In genomic region chr11:30025835-30026472, GRCm38 (mm10) we compare ENCODE assay signal across 8 mouse cellular contexts. TPM values are rescaled to one million over a fixed set of nuclear protein-coding genes. Genes with fewer than 3 reads are reported as not detected.
A peak's percentile ranks its signal among the peaks of the same experiment; 100 is the strongest.
DNase-seq lines count a peak whose midpoint lies in the region; ATAC-seq and TF ChIP-seq lines count a peak whose summit lies in the region.

TSS of gene Eml6 (minus strand) at chr11:30026033.

- peak within 1 kb of the TSS; percentile 97 for H3K4me2 ChIP-seq in hindbrain, postnatal 0 days (ENCODE audit: low read depth, low read length)

- peak within 1 kb of the TSS; percentile 76 for H3K9ac ChIP-seq in hindbrain, postnatal 0 days (replicated peaks; ENCODE audit: low read length)

- TF ChIP-seq CTCF in hindbrain, postnatal 0 days (IDR thresholded peaks at IDR 0.05; ENCODE audit: low read depth): peak; percentile 67

- H3K27ac ChIP-seq in hindbrain, postnatal 0 days: peak within 1 kb of the TSS; percentile 82

- no peaks in the 10 kb centered on the region; the same call in 1 of the 2 replicates for H3K4me1 ChIP-seq in hindbrain, postnatal 0 days (ENCODE audit: insufficient read depth, low read length)

- WGBS in hindbrain, postnatal 0 days: 1% methylated on average over 39 of the region's 39 CpGs

- peak; percentile 99 for DNase-seq in ZHBTc4 (ENCODE audit: low read depth, low spot score)
- peak; percentile 65 to 92 for DNase-seq in cerebellum, postnatal 4 days (ENCODE audit: low spot score in 2 of 2)
- peak; percentile 89 to 95 for DNase-seq in gastrocnemius, adult 8-10 months (ENCODE audit: low spot score in 2 of 2)
- DNase-seq in hindbrain, postnatal 0 days (ENCODE audit: low spot score): peak; percentile 98
- DNase-seq in left cerebral cortex, adult 18-20 months (ENCODE audit: low spot score in 2 of 2): peak; percentile 94 to 97
- peak; percentile 94 to 98 for DNase-seq in lung, postnatal 4 days
- peak; percentile 99 for DNase-seq in retina, postnatal 1 day
- DNase-seq in urinary bladder, adult 18-20 months (ENCODE audit: low spot score in 2 of 2): peak; percentile 83 to 97

- ATAC-seq in hindbrain, postnatal 0 days: peak; percentile 99

- H3K4me3 ChIP-seq in hindbrain, postnatal 0 days (ENCODE audit: low read length): peak within 1 kb of the TSS; percentile 78

- H3K36me3 ChIP-seq in hindbrain, postnatal 0 days (ENCODE audit: insufficient read depth, low read length): no peaks in the 10 kb centered on the region

- no peaks in the 10 kb centered on the region for H3K9me3 ChIP-seq in hindbrain, postnatal 0 days (ENCODE audit: low read length)

- H3K27me3 ChIP-seq in hindbrain, postnatal 0 days (ENCODE audit: insufficient read depth, low read length): no peaks in the 10 kb centered on the region

RNA-seq across cellular contexts. Expression of gene Eml6, which starts in this region (rescaled TPM):
- total RNA-seq in gastrocnemius, adult 8-10 months (2022): 1 to 10 TPM in 1 of 4 experiments, under 1 TPM in 3; 0.63 to 1.0 (median 0.77) TPM
- total RNA-seq in hindbrain, postnatal 0 days (2014; rRNA removed): 17.9 and 18.0 TPM in 2 replicates
- 4.3 and 4.6 TPM in 2 replicates for polyA plus RNA-seq in hindbrain, postnatal 0 days (2015; fragmentation: Nextera tagmentation; extraction: Ambion mirVana)
- total RNA-seq in left cerebral cortex, adult 18-20 months (2021): 10 to 100 TPM; 15.9 to 17.7 TPM

Comparison
In these comparisons a context has a peak if more than half of its experiments do, and no peak if none do; other contexts are left out.
1. Peak in every context shown above with its lines: DNase-seq, ATAC-seq, H3K4me3 ChIP-seq and H3K27ac ChIP-seq.